In the genomic region with DNA sequence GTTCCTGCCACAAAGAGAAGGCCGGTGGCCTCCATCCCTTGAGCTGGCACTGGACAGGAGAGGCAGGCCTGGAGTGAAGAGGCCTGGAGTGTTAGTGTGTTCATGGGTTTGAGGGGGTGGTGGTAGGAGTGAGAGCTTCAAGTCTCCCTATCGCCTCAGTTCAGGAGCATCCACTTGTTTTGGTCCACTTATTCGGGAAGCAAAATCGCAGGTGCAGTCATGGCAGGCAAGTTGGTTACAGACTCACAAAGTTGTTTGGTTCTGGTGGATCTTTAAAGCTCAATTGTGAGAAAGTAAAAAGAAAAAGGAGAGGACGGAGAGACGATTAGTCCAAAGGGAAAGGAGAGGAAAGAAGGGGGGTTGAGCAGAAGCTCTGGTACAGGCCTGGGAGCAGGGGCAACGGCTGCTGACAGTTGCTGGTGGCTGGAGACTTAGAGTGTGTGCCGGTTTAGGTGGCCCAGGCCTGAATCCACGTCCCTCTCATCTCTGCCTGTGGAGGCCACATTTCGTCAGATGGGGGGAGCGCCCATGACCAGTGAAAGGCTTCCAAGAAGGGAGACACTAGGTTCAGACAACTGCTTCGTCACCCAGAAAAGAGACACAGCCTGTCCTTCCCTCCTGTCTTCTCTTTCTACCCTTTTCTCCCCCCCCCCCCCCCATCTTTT, we compare ENCODE assay signal across 13 mouse cellular contexts. TPM values are rescaled to one million over a fixed set of nuclear protein-coding genes. Genes with fewer than 3 reads are reported as not detected.
A peak's percentile ranks its signal among the peaks of the same experiment; 100 is the strongest.
DNase-seq lines count a peak whose midpoint lies in the region; ATAC-seq lines count a peak whose summit lies in the region.
"Had no signal": no experiment of that assay in that cellular context is flagged by ENCODE, and none has a peak within 500 bp of the region (broad histone marks: within the 10 kb centered on the region; RNA-seq: fewer than 3 reads in every experiment).

No protein-coding gene starts in this region.

- 2% methylated on average over 12 of the region's 12 CpGs for WGBS in neural tube, embryonic 12.5 days
- 10% methylated on average over 10 of the region's 12 CpGs for WGBS in embryonic facial prominence, embryonic 14.5 days
- 2% methylated on average over 12 of the region's 12 CpGs for WGBS in limb, embryonic 10.5 days

- 0 out of 2 replicates have a peak overlapping the region, but pooled peaks have one; percentile 5 for H3K4me3 ChIP-seq in neural tube, embryonic 12.5 days
- peak overlapping the region; percentile 42 for H3K4me3 ChIP-seq in embryonic facial prominence, embryonic 14.5 days (ENCODE audit: low read depth, low read length)
- no peak overlapping the region for H3K4me3 ChIP-seq in limb, embryonic 10.5 days
- H3K4me3 ChIP-seq: liver, embryonic 13.5 days had no signal

- no peak for ATAC-seq in neural tube, embryonic 12.5 days (ENCODE audit: low FRiP score, low read depth)
- no peak for ATAC-seq in embryonic facial prominence, embryonic 14.5 days (ENCODE audit: low read depth)
- no peak for ATAC-seq in activated CD4-positive, CD25-positive, alpha-beta regulatory T cell, adult 4 months

- H3K4me1 ChIP-seq in neural tube, embryonic 12.5 days, result peaks cover 17% of the 10 kb centered on the region
- peaks cover 11% of the 10 kb centered on the region; the same call in 1 of the 2 replicates for H3K4me1 ChIP-seq in embryonic facial prominence, embryonic 14.5 days (ENCODE audit: control insufficient read depth, insufficient read depth, low read length)
- H3K4me1 ChIP-seq in limb, embryonic 10.5 days, result peaks cover 36% of the 10 kb centered on the region

- H3K27ac ChIP-seq in neural tube, embryonic 12.5 days, result no peak overlapping the region
- peak overlapping the region; percentile 68 for H3K27ac ChIP-seq in embryonic facial prominence, embryonic 14.5 days (replicated peaks; ENCODE audit: low read depth, low read length)
- H3K27ac ChIP-seq in limb, embryonic 10.5 days, result no peak overlapping the region
- H3K27ac ChIP-seq: heart, embryonic 15.5 days; liver, embryonic 13.5 days; stomach, embryonic 15.5 days had no signal

- DNase-seq in neural tube, embryonic 10.5 days (ENCODE audit: extremely low spot score, low spot score), result no peak
- DNase-seq in embryonic facial prominence, embryonic 14.5 days (ENCODE audit: low spot score), result no peak
- DNase-seq in limb, embryonic 10.5 days (ENCODE audit: low spot score), result peak; percentile 52
- DNase-seq in retina, postnatal 1 day, result peak; percentile 50
- DNase-seq in ovary, postnatal 36 days (ENCODE audit: low spot score), result no peak
- DNase-seq: cerebellum, adult 11-12 months; kidney, postnatal 10 days; layer of hippocampus, adult 9-11 months; liver, embryonic 13.5 days had no signal

- H3K4me2 ChIP-seq in neural tube, embryonic 12.5 days (replicated peaks), result no peak overlapping the region
- H3K4me2 ChIP-seq in embryonic facial prominence, embryonic 14.5 days (ENCODE audit: low read depth, low read length), result peak overlapping the region; percentile 26; the same call in 1 of the 2 replicates
- H3K4me2 ChIP-seq: liver, embryonic 13.5 days had no signal

- H3K9me3 ChIP-seq in neural tube, embryonic 12.5 days, result no peaks in the 10 kb centered on the region
- no peaks in the 10 kb centered on the region for H3K9me3 ChIP-seq in embryonic facial prominence, embryonic 14.5 days (ENCODE audit: control insufficient read depth, low read length)
- H3K9me3 ChIP-seq in limb, embryonic 10.5 days (replicated peaks), result no peaks in the 10 kb centered on the region
- H3K9me3 ChIP-seq: heart, embryonic 15.5 days; liver, embryonic 13.5 days; stomach, embryonic 15.5 days had no signal

- peaks cover 91% of the 10 kb centered on the region for H3K27me3 ChIP-seq in neural tube, embryonic 12.5 days (replicated peaks)
- H3K27me3 ChIP-seq in embryonic facial prominence, embryonic 14.5 days (replicated peaks; ENCODE audit: control insufficient read depth, insufficient read depth, low read length), result peaks cover 98% of the 10 kb centered on the region
- H3K27me3 ChIP-seq in limb, embryonic 10.5 days (ENCODE audit: low read depth, poor library complexity, severe bottlenecking), result peaks cover 100% of the 10 kb centered on the region

- H3K9ac ChIP-seq in neural tube, embryonic 12.5 days, result no peak overlapping the region
- peak overlapping the region; percentile 57 for H3K9ac ChIP-seq in embryonic facial prominence, embryonic 14.5 days (ENCODE audit: low read depth, low read length)
- H3K9ac ChIP-seq: heart, embryonic 15.5 days; liver, embryonic 13.5 days; stomach, embryonic 15.5 days had no signal

- no peaks in the 10 kb centered on the region for H3K36me3 ChIP-seq in neural tube, embryonic 12.5 days
- H3K36me3 ChIP-seq in embryonic facial prominence, embryonic 14.5 days (ENCODE audit: control insufficient read depth, insufficient read depth, low read length), result no peaks in the 10 kb centered on the region
- H3K36me3 ChIP-seq in limb, embryonic 10.5 days, result no peaks in the 10 kb centered on the region
- H3K36me3 ChIP-seq: heart, embryonic 15.5 days; liver, embryonic 13.5 days; stomach, embryonic 15.5 days had no signal

RNA-seq across cellular contexts. Expression of a gene that starts 9.2 kb away (rescaled TPM):
- polyA plus RNA-seq in neural tube, embryonic 12.5 days (2016; fragmentation: Nextera tagmentation; extraction: Ambion mirVana), result 0.13 TPM in 1 of 2 replicates, not detected in the other
- 2.1 and 2.4 TPM in 2 replicates for polyA plus RNA-seq in embryonic facial prominence, embryonic 14.5 days (2014; fragmentation: Nextera tagmentation; extraction: Ambion mirVana)
- not detected in 2 replicates for polyA plus RNA-seq in limb, embryonic 10.5 days (2016; fragmentation: Nextera tagmentation; extraction: Ambion mirVana)
- not detected for polyA plus RNA-seq in activated CD4-positive, CD25-positive, alpha-beta regulatory T cell, adult 4 months (2017; shearing (Covaris generic))
- polyA plus RNA-seq: heart, embryonic 15.5 days; liver, embryonic 13.5 days; stomach, embryonic 15.5 days had no signal

Comparison
In these comparisons a context has a peak if more than half of its experiments do, and no peak if none do; other contexts are left out.
1. DNase-seq: peak in limb, embryonic 10.5 days (single experiment) and retina, postnatal 1 day (single experiment); none in neural tube, embryonic 10.5 days (single experiment), embryonic facial prominence, embryonic 14.5 days (single experiment) and ovary, postnatal 36 days (single experiment).